Mouse (Mus musculus): ENCODE data around the gene Caln1.

The Caln1 gene

GRCm38 (mm10) chr5:130688385-130689138, 319.3 kb downstream of the Caln1 start:
- no peak for DNase-seq (ENCODE audit: low read depth, low spot score)

- no peak for DNase-seq (ENCODE audit: low read depth, low spot score)
Observed at GRCm38 (mm10) chr5:130691349-130691748, 322.1 kb downstream of the Caln1 start.

GRCm38 (mm10) chr5:130699476-130699875, 330.2 kb downstream of the Caln1 start:
- DNase-seq (ENCODE audit: low read depth, low spot score) = no peak

- no peak for DNase-seq (ENCODE audit: low read depth, low spot score)
Observed at GRCm38 (mm10) chr5:130701777-130702176, 332.5 kb downstream of the Caln1 start.

- DNase-seq (ENCODE audit: low read depth, low spot score) = no peak
Observed at GRCm38 (mm10) chr5:130702361-130702760, 333.1 kb downstream of the Caln1 start.

- no peak for DNase-seq (ENCODE audit: low read depth, low spot score)
Observed at GRCm38 (mm10) chr5:130704866-130705265, 335.6 kb downstream of the Caln1 start.

- no peak for DNase-seq (ENCODE audit: low read depth, low spot score)
Observed at GRCm38 (mm10) chr5:130706202-130706855, 337.1 kb downstream of the Caln1 start.

- DNase-seq (ENCODE audit: low read depth, low spot score) = no peak
Observed at GRCm38 (mm10) chr5:130707755-130708154, 338.5 kb downstream of the Caln1 start.

GRCm38 (mm10) chr5:130708616-130709015, 339.4 kb downstream of the Caln1 start:
- DNase-seq (ENCODE audit: low read depth, low spot score) = no peak

GRCm38 (mm10) chr5:130711643-130712042, 342.4 kb downstream of the Caln1 start:
- DNase-seq (ENCODE audit: low read depth, low spot score) = no peak

- no peak for DNase-seq (ENCODE audit: low read depth, low spot score)
Observed at GRCm38 (mm10) chr5:130712281-130712680, 343.0 kb downstream of the Caln1 start.

GRCm38 (mm10) chr5:130715181-130715580, 345.9 kb downstream of the Caln1 start:
- DNase-seq (ENCODE audit: low read depth, low spot score) = no peak

- no peak for DNase-seq (ENCODE audit: low read depth, low spot score)
Observed at GRCm38 (mm10) chr5:130718385-130718784, 349.1 kb downstream of the Caln1 start.

GRCm38 (mm10) chr5:130742171-130742570, 372.9 kb downstream of the Caln1 start:
- no peak for DNase-seq (ENCODE audit: low read depth, low spot score)

- no peak for DNase-seq (ENCODE audit: low read depth, low spot score)
Observed at GRCm38 (mm10) chr5:130757517-130757916, 388.3 kb downstream of the Caln1 start.

GRCm38 (mm10) chr5:130765784-130766183, 396.5 kb downstream of the Caln1 start:
- no peak for DNase-seq (ENCODE audit: low read depth, low spot score)

GRCm38 (mm10) chr5:130771061-130771741, 401.9 kb downstream of the Caln1 start:
- no peak for DNase-seq (ENCODE audit: low read depth, low spot score)

- no peak for DNase-seq (ENCODE audit: low read depth, low spot score)
Observed at GRCm38 (mm10) chr5:130772491-130772890, 403.2 kb downstream of the Caln1 start.

GRCm38 (mm10) chr5:130774946-130775345, 405.7 kb downstream of the Caln1 start:
- no peak for DNase-seq (ENCODE audit: low read depth, low spot score)

- no peak for DNase-seq (ENCODE audit: low read depth, low spot score)
Observed at GRCm38 (mm10) chr5:130792755-130793452, 423.6 kb downstream of the Caln1 start.

GRCm38 (mm10) chr5:130797713-130798112, 428.5 kb downstream of the Caln1 start:
- DNase-seq (ENCODE audit: low read depth, low spot score) = no peak

GRCm38 (mm10) chr5:130810314-130810713, 441.1 kb downstream of the Caln1 start:
- no peak for DNase-seq (ENCODE audit: low read depth, low spot score)
